Mouse (Mus musculus): ENCODE data around the gene Mettl16.
A peak's percentile ranks its signal among the peaks of the same experiment; 100 is the strongest.

The Mettl16 gene

DNA sequence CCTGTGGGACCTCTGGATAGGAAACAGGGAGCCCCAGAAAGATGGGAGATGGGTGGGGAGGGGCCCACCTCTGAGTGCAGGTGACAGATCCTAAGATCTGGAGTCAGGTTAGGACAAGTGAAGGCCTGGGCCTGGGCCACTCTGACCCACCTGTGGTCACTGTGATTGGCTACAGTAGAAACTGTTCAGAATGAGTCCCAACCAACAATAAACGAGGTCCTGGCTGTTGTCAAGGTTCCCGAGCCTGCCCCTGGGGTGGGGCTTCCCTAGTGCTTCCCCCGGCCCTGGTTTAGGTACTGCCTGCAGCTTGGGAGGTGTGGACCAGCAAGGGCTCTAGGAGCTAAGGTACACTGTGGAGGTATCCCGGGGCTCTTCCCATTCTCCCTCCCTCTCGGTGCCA lies 73.1 kb downstream of the Mettl16 start:
- DNase-seq (ENCODE audit: low read depth, low spot score) = no peak

DNA sequence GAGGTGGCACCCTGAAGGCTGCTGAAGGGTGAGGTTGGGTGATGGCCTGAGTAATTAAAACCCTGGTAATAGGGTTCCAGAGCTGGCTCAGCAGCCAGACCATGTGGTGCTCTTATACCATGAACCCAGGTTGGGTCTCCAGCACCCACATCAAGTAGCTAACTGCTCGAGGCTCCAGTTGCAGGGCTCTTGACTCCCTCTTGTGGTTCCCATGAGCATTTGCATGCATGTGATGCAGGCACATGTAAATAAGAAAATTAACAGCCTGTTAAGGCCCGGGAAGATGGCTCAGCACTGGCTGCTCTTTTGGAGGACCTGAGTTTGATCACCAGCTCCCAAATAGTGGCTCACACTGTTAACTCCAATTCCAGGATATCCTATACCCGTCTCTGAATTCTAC lies 75.2 kb downstream of the Mettl16 start:
- DNase-seq (ENCODE audit: low read depth, low spot score) = no peak

DNA sequence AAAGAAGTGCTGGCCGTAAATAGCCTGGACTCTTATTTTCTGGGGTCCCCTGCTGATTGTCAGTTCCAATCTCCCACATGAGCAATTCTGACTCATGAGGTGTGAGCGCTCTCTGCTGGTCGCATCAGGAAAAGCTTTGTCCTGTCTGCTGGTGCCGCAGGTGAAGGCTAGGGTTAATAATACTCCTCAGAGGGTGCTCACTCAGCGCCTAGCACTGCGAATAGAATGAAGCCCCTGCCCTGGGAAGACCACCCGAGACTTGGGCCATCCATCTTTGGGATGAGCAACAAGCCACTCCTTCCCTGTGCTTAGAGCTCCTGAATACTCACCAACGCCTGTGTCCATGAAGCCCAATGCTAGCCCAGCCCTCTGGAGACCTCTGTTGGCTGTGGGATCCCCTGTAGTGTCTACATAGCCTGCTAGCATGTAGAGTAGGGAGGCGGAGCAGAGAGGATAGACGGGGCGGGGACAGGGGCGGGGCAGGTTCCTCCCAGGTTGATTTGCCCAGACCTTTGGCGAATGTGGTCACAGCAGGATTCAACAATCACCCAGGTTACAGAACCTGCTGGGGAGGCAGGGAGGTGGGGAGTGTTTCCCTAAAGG lies 77.4 kb downstream of the Mettl16 start:
- DNase-seq (ENCODE audit: low read depth, low spot score) = peak; percentile 85

DNA sequence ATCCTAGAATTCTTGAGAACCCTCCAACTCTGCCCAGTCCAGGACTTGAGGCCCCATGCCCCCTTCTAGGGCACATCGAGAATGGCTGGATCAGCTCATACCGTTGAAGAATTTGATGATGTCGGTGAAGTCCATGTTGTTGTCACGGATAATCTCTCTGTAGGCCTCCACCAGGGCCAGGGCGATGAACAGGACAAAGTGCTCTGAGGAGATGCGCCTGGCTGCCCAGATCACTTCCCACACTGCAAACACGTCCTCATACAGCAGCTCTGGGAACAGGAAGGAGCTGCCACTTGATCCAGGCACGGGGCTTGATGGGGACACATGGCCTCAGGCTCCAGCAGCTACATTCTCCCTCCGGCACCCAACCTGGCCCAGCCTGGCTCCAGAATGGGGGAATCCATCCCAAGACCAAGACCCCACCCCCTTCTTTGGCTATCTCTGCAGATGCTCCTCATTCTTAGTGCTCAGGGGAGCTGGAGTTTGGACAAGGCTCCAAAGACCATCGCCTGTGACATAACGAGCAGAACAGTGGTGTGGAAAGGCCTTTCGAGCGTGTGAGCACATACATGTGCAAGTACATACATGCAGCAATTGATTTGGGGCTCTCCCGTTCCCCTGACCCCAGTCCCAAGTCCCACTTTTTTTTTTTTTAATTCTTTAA lies 80.5 kb downstream of the Mettl16 start:
- DNase-seq (ENCODE audit: low read depth, low spot score) = no peak

DNA sequence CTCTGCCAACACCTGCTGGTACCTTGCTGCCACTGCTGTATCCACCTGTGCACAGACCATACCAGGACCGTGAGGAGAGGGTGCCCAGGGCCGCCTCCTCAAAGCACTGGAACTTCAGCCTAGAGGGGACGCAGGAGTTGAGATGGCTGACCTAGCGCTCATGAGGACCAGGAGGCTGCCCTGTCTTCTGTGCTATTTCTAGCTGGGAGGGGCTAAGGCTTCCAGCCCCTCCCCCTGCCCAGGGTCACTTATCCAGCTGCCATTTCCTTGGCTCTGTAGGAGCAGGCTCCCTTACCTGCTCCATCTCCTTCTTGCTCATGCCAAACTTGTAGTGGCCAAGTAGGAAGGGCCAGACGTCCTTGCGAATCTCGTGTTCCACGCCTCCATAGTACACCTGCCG lies 87.1 kb downstream of the Mettl16 start:
- no peak for DNase-seq (ENCODE audit: low read depth, low spot score)

DNA sequence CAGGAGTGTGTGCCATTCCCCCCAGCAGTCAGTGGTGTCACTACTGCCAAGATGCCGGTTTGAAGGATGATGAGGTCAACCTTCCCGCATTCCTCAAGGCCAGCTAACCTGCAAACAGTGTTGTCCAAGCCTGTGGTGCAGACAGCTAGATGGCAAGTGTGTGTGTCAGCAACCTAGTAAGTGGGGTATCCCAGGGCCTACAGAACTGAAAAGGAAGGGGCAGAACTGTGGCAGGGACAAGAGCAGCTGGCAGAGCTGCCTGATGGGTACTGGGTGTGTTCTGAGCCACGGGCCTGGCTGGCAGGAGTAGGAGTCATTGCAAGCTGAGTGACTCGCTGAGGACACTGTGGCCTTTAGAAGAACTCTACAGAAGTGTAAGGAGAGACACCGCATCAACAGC lies 91.5 kb downstream of the Mettl16 start:
- DNase-seq (ENCODE audit: low read depth, low spot score) = no peak

DNA sequence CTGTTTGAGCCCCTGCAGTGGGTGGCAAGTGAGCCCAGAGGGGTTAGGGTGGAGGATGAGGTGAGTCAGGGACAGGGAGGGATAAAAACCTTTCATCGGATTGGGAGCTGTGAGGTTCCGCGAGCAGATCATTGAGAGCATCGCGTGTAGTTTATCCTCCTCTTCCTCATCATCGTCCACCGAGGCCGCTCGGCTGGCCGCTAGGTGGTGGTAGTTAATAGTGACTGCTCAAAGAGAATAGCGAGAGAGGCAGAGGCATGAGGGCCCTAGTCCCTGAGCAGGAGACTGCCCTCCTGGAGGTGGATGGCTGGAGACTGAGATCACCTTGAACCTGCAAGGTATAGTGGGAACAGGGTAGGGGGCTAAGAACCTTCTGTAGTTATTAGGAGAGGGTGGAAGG lies 92.8 kb downstream of the Mettl16 start:
- no peak for DNase-seq (ENCODE audit: low read depth, low spot score)

DNA sequence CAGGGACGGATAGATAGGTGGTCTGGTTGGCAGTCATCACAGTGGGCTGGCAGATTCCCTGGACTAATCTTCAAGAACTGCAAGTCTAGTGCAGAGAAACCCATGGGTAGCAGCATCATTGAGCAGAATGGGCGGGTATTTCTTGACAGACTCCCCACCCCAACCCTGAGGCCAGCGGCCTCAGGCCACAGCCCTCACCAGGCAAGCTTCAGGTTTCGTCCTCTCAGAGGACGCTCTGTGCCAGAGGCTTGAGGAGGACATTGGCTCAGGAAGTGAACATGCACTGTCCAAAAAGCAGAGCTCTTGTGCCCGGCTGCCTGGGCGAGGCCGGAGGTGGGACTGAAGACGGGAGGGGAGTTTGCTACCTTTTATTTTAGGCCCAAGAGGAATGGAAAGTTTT lies 93.8 kb downstream of the Mettl16 start:
- DNase-seq (ENCODE audit: low read depth, low spot score) = no peak

DNA sequence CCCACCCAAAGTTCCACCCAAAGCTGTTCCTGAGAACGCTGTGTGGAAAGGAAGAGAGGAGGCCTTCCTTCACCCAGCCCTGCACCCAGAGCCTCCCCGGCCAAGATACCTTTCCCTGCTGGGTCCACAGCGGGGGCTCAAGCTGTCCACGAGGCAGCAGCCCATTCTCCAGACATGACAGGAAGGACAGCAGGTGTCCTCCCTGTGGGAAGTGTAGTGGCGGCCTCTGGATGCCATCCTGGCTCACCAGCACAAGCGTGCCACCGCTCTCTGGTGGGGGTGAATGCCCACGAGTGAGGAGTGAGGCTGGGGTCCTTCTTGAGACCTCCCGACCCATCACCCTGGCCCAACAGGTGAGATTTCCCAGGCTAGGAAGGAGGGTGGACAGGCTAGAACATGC lies 94.6 kb downstream of the Mettl16 start:
- no peak for DNase-seq (ENCODE audit: low read depth, low spot score)

DNA sequence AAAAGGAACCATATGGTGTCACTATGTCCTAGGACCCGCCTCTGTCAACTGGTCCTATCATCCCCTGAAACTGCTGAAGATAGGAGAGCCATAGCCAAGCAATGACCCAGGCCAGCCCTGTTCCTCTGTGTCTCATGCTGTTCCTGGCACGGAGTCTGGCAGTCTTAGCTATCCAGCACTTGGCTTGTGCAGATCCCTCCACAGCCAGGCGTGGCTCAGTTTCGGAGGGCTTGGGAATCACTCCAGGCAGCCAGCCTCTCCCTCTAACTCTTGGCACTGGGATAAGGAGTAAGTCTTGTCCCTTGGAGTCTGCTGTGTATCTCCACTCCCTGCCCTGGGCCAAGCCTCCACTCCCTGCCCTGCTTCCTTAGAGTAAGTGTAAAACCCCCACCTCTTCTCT lies 96.0 kb downstream of the Mettl16 start:
- DNase-seq (ENCODE audit: low read depth, low spot score) = peak; percentile 95

DNA sequence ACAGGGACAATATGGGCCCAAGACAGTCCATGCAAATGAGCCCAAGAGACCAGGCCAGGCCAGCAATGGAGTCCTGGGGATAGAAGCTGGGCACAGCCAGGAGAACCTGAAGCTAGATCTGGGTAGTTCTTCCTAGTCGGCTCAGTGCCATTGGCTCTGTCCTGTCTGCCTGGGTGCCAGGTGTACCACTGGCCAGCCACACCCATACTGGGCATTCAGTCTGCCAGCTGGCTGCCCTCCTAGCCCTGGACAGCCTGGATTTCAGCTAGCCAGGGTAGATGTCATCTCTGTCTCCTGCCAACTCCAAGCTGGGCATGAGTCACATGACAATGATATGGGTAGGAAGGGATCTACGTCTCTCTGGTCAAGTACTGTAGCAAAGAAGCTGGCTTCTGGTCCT lies 96.6 kb downstream of the Mettl16 start:
- DNase-seq (ENCODE audit: low read depth, low spot score) = peak; percentile 96

DNA sequence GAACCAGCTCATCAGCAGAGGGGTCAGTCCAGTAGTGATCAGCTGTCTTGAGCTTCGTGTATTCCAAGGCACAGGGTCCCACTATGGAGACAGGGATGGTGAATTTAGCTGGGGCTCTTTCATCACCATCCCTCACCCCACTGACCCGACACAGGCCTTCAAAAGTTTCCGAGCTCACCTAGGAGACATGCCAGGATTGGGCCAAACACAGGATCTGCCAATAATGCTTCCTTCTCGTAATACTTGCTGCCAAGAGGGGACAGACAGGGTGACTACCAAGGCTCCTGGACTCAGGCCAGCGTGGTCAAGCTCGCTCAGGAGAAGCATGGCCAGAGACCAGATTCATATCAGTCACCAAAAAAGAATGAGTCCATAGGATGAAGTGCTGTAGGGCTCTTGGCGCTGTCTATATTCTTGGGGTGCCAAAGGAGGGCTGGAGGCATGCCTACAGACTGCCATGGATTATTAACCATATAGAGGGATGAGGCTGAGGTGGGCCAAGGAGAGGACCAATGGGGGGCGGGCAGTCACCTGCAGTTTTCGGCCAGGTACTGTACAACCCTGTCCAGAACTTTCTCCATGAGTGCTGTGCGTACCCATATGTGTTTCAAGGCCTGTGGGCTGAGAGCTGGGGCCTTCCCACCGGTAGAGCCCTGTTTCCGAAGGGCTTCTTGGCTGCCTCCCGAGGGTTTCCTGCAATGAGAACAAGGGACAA lies 97.6 kb downstream of the Mettl16 start:
- DNase-seq (ENCODE audit: low read depth, low spot score) = no peak

DNA sequence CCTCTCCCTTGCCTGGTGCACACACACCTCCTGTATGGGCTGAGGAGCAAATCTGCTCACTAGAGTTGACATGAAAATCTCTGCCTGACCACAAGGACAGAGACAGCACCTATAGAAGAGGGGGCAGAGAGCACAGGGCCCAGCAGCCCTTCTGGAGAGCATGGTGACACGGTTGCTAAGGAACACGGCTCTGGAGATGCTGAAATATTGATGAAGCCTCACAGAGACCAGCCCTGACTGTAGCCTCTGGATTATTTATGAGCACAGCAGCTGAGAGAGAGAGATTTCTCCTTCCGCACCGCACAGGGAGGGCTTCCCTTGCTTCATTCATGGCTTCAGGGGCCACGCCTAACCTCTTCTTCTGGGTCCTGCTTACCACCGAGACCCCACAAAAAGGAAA lies 99.0 kb downstream of the Mettl16 start:
- no peak for DNase-seq (ENCODE audit: low read depth, low spot score)

DNA sequence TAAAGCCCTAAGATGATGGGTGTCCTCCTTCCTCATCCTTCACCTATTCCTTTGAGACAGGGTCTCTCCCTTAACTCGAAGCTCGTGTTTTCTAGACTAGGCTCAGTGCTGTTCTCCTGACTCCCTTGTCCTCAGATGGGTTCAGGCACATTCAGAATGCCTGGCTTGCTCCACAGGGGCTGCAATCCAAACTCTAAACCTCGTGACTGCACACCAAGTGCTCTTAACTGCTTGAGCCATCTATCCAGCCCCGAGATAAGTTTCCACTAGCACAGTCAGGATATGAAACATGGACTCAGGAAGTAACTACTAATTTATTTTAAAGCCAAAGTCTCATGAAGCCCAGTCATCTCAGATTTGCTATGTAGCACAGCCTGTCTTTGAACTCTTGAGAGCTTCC lies 99.9 kb downstream of the Mettl16 start:
- no peak for DNase-seq (ENCODE audit: low read depth, low spot score)

DNA sequence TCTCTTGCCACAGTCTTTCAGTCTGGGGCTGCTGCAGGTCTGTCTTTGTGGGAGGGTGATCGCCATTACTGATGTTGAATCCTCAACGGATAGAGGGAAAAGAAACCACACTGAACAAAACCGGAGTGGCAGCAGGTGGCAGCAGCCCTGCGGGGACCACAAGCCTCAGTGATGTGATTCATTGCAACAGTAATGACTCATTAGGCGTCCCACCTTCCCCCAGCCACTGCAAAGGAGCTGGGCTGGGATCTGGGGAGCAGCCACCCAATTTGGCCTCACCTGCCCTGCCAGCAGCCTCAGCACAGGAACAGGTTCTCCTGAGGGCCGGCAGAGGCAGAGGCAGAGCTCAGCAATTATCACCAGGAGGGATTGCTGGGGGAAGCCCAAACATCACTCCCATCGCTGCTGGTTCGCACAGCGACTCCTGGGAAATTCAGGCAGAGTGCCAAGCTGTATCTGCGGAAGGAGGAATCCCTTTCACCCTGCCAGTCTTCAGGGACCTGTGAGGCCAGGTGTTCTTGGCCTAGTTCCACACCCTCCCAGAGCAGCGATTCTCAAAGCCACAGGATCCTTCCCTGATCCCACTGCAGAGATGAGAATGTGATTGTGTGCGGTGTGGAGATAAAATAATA lies 100.5 kb downstream of the Mettl16 start:
- DNase-seq (ENCODE audit: low read depth, low spot score) = peak; percentile 87

DNA sequence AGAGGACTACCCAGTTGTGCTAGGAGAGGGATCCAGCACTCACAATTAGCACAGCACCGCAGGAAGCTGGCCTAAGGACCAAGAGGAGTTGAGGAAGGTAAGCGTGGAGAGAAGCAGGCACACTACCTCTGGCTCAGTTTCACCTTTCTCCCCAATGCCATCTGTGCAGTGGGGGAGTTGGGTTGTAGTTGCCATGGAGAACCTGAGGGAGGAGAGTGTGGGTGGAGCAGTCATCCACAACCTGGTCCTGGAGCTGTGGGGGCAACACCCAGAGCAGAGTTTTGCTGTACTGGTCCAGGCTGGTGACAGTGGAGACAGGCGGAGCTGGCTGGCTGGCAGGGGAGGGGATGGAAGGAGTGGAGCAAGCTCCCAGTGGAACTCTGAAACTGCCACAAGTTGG lies 104.0 kb downstream of the Mettl16 start:
- peak; percentile 92 for DNase-seq (ENCODE audit: low read depth, low spot score)

DNA sequence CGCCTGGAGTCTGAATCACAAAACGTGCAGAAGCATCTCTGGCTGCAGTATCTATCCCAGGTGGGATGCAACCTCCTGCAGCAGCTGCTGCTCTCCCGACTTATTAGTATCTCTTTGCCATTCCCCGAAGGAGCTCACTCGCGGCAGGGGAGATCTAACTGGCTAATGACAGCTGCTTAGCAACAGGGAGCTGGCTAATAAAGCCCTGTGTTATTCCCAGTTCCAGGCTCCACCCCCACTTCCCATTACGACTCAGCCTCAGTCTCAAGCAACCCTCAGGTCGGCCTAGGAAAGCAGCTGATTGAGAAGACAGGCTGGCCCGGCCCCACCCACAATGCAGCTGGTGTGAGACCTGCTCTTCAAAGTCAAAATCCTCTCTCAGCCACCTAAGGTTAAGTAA lies 106.2 kb downstream of the Mettl16 start:
- peak; percentile 93 for DNase-seq (ENCODE audit: low read depth, low spot score)

Measured in brain, adult 2 months (tissue).